Mouse (Mus musculus): ENCODE measurements around the gene Il21. TPM values are rescaled to one million over a fixed set of nuclear protein-coding genes. Genes with fewer than 3 reads are reported as not detected.

The Il21 gene
- polyA plus RNA-seq, 1 experiment from 2014 or later: not detected

DNA sequence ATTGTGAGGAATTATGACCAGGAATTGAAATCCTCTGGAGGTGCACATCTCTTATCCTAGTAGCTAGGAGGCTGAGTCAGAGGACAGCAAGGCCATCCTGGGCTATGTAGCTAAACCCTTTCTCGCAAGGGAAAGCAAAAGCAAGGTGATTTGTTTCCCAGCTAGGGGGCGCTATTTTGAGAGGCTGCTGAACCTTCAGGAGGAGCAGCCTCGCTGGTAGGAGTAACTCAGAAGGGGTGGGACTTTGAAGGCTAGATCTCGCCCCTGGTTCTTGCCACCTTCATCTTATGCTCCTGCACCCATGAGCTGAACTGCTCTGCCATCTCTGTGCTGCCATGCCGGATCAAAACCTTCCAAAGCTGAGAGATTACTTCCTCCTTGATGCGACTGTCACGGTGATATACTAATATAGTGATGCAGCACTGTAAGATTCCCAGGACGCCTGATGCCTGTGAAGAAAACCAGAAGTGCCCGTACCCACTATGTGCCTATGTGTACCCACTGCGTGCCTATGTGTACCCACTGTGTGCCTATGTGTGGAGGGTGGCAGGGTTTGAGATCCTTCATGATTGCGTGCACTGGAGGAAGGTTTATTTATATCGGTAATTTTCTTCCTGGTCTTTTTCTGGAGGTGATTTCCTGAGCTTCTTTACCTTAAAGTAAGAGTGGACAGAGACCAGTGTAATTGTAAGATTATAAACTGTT, 52.2 kb downstream of the Il21 start:
- Histone ChIP-seq H3K27ac (ENCODE audit: low read length) (no peak overlapping the region), H3K4me1 (ENCODE audit: control insufficient read depth, insufficient read depth, low read length) (0 out of 2 replicates have a peak, but pooled peaks cover 5% of the 10 kb centered on the region), H3K4me2 (ENCODE audit: low read depth, low read length) (no peak overlapping the region), H3K9ac (ENCODE audit: low read length) (no peak overlapping the region), H3K9me3 (replicated peaks; ENCODE audit: control insufficient read depth, low read length) (no peaks in the 10 kb centered on the region), H3K36me3 (ENCODE audit: control insufficient read depth, insufficient read depth, low read length) (no peaks in the 10 kb centered on the region), H3K4me3 (replicated peaks; ENCODE audit: low read length) (no peak overlapping the region), H3K27me3 (ENCODE audit: control insufficient read depth, insufficient read depth, low read length) (no peaks in the 10 kb centered on the region)
- ATAC-seq (ENCODE audit: insufficient read depth, low FRiP score): no peak
- 77% methylated on average over 12 of the region's 12 CpGs for WGBS

DNA sequence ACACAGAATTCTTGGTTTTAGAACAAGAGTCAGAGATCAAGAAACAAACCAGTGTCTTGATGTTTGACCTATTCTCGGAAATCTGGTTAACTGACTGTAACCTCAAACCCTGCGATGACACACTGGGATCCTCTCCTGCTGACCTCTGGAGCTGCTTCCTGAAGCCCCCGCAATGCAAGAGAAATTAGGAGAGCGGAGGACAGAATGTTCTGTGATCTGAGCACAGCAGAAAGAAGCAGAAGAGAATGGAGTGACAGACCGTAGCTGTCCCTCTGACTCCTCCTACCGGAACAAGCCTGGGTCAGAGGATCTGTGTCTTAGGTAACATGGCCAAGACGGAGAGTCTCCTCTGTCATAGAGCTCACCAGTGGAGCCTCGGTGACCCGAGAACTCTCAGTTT, 53.0 kb downstream of the Il21 start:
- Histone ChIP-seq H3K36me3 (ENCODE audit: control insufficient read depth, insufficient read depth, low read length) (no peaks in the 10 kb centered on the region), H3K4me2 (ENCODE audit: low read depth, low read length) (no peak overlapping the region), H3K4me1 (ENCODE audit: control insufficient read depth, insufficient read depth, low read length) (0 out of 2 replicates have a peak, but pooled peaks cover 5% of the 10 kb centered on the region), H3K27ac (ENCODE audit: low read length) (no peak overlapping the region), H3K4me3 (replicated peaks; ENCODE audit: low read length) (no peak overlapping the region), H3K9me3 (replicated peaks; ENCODE audit: control insufficient read depth, low read length) (no peaks in the 10 kb centered on the region), H3K27me3 (ENCODE audit: control insufficient read depth, insufficient read depth, low read length) (no peaks in the 10 kb centered on the region), H3K9ac (ENCODE audit: low read length) (no peak overlapping the region)
- ATAC-seq (ENCODE audit: insufficient read depth, low FRiP score): no peak
- WGBS: 89% methylated on average over 9 of the region's 9 CpGs

DNA sequence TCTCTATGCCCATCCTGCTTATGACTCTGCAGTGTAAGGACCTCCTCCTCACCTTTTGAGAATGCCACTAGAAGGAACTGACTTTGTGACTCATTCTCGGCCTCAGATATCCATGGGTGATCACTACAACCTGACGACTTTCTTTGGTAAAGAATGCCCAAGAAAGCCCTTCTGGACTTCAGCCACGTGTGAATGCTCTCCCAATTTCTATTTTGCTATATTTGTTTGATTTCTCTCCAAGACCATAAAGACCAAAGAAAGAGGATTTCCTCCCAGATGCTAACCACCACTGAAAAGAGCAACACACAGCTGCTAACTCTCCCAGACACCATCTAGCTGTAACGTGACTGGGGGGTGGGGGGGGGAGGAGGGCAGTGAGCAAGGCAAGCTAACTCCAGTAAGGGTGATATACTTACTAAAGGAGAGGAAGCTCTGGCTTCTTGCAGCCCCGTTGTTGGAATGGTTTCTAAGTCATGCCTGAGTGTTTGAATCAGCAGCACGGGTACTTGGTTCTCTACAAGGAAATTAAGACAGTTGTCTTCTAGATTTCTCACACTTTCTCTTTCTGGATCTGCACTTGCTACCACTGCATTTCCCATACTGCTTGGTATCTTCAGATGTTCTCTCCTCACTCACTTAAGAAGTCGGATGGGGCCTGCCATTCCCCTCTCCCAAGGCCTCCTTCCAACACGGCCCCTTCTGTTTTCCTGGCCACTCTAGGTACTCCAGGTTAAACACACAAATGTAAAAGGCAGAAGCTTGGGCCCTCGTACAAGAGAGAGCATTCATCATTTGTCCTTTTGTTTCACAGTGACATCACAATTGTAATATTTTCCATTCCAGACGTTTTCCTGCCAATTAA, 57.5 kb downstream of the Il21 start:
- Histone ChIP-seq H3K9me3 (replicated peaks; ENCODE audit: control insufficient read depth, low read length) (no peaks in the 10 kb centered on the region), H3K36me3 (ENCODE audit: control insufficient read depth, insufficient read depth, low read length) (no peaks in the 10 kb centered on the region), H3K27me3 (ENCODE audit: control insufficient read depth, insufficient read depth, low read length) (no peaks in the 10 kb centered on the region), H3K4me3 (replicated peaks; ENCODE audit: low read length) (no peak overlapping the region), H3K9ac (ENCODE audit: low read length) (no peak overlapping the region), H3K4me2 (ENCODE audit: low read depth, low read length) (no peak overlapping the region), H3K4me1 (ENCODE audit: control insufficient read depth, insufficient read depth, low read length) (no peaks in the 10 kb centered on the region), H3K27ac (ENCODE audit: low read length) (no peak overlapping the region)
- WGBS: 51% methylated on average over 10 of the region's 10 CpGs
- ATAC-seq (ENCODE audit: insufficient read depth, low FRiP score): no peak

DNA sequence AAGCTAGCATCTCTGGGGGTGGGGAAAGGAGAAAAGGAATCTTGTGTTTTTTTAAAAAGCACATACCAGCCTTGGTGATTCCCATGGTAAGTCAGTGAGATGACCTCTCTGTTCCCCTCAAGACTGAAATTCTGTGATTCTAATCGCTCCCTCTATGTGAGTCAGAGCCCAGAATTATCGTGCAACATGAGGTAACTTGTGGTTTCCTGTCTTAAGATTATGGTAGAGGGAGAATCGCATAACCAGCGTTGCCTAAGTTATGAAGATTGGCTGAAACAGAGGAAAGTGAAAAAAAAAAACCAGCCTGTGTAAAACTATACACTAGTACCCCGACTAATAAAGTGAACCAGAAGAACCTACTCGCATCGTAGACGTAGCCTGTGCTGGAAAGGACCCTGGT, 59.2 kb downstream of the Il21 start:
- no peak overlapping the region for H3K4me3 ChIP-seq (replicated peaks; ENCODE audit: low read length)
- 87% methylated on average over 8 of the region's 8 CpGs for WGBS
- no peaks in the 10 kb centered on the region for H3K4me1 ChIP-seq (ENCODE audit: control insufficient read depth, insufficient read depth, low read length)
- no peak overlapping the region for H3K4me2 ChIP-seq (ENCODE audit: low read depth, low read length)
- ATAC-seq (ENCODE audit: insufficient read depth, low FRiP score): no peak
- no peaks in the 10 kb centered on the region for H3K9me3 ChIP-seq (replicated peaks; ENCODE audit: control insufficient read depth, low read length)
- H3K27me3 ChIP-seq (ENCODE audit: control insufficient read depth, insufficient read depth, low read length): no peaks in the 10 kb centered on the region
- H3K27ac ChIP-seq (ENCODE audit: low read length): no peak overlapping the region
- no peak overlapping the region for H3K9ac ChIP-seq (ENCODE audit: low read length)
- no peaks in the 10 kb centered on the region for H3K36me3 ChIP-seq (ENCODE audit: control insufficient read depth, insufficient read depth, low read length)

Small RNA genes lying within 50 kb of the gene (microRNA-seq; reads per million reads assigned to microRNA genes)
- gene Gm24169: not detected

Other genes starting within 250 kb of the Il21 start
- gene Adad1, start 169.1 kb downstream of the Il21 start, polyA plus RNA-seq (2015; fragmentation: Nextera tagmentation; extraction: Ambion mirVana): 0.20 and 0.71 TPM in 2 replicates
- gene Il2, start 106.7 kb downstream of the Il21 start, polyA plus RNA-seq (2015; fragmentation: Nextera tagmentation; extraction: Ambion mirVana): 0.21 and 0.35 TPM in 2 replicates
- 5.6 and 6.5 TPM in 2 replicates for gene Bbs12, start 79.9 kb upstream of the Il21 start, polyA plus RNA-seq (2015; fragmentation: Nextera tagmentation; extraction: Ambion mirVana)
- gene Cetn4, start 80.1 kb upstream of the Il21 start, polyA plus RNA-seq (2015; fragmentation: Nextera tagmentation; extraction: Ambion mirVana): 2.5 and 3.0 TPM in 2 replicates
- 2.0 and 2.3 TPM in 2 replicates for gene Fgf2, start 115.7 kb upstream of the Il21 start, polyA plus RNA-seq (2015; fragmentation: Nextera tagmentation; extraction: Ambion mirVana)
- 28.0 and 33.2 TPM in 2 replicates for gene Spata5, start 187.3 kb upstream of the Il21 start, polyA plus RNA-seq (2015; fragmentation: Nextera tagmentation; extraction: Ambion mirVana)
- 6.0 and 8.5 TPM in 2 replicates for gene Nudt6, start 187.6 kb upstream of the Il21 start, polyA plus RNA-seq (2015; fragmentation: Nextera tagmentation; extraction: Ambion mirVana)